Mouse (Mus musculus) liver, embryonic 12.5 days (tissue): ENCODE measurements around the gene Gm9903. TPM values are rescaled to one million over a fixed set of nuclear protein-coding genes. Genes with fewer than 3 reads are reported as not detected.
A peak's percentile ranks its signal among the peaks of the same experiment; 100 is the strongest.

Source experiments
- ATAC-seq: fragments of 200-750 bp; cut with Nextera tagmentation; 2 replicates; pipeline ENCODE4 v1.8.0; 2017; ENCODE audit warnings: moderate number of reproducible peaks, mild to moderate bottlenecking, moderate library complexity
- H3K27ac ChIP-seq: fragments of 300-500 bp; sonication (generic); 2 replicates; pipeline ENCODE4 v1.5.1; 2016; ENCODE audit warnings: mild to moderate bottlenecking
- H3K27me3 ChIP-seq: fragments of 300-500 bp; sonication (generic); replicated peaks from 2 replicates; pipeline ENCODE4 v1.6.1; 2016; ENCODE audit warnings: mild to moderate bottlenecking, moderate library complexity
- H3K36me3 ChIP-seq: fragments of 300-500 bp; sonication (generic); 2 replicates; pipeline ENCODE4 v1.6.1; 2016; ENCODE audit warnings: mild to moderate bottlenecking, moderate library complexity
- H3K4me1 ChIP-seq: fragments of 300-500 bp; sonication (generic); 2 replicates; pipeline ENCODE4 v1.6.1; 2016
- H3K4me2 ChIP-seq: fragments of 300-500 bp; sonication (generic); 2 replicates; pipeline ENCODE4 v1.6.1; 2016; ENCODE audit warnings: mild to moderate bottlenecking, moderate library complexity
- H3K4me3 ChIP-seq: fragments of 300-500 bp; sonication (generic); 2 replicates; pipeline ENCODE4 v1.5.1; 2016; ENCODE audit warnings: mild to moderate bottlenecking, moderate library complexity
- H3K9ac ChIP-seq: fragments of 300-500 bp; sonication (generic); 2 replicates; pipeline ENCODE4 v1.6.1; 2016; ENCODE audit warnings: mild to moderate bottlenecking, moderate library complexity
- H3K9me3 ChIP-seq: fragments of 300-500 bp; sonication (generic); replicated peaks from 2 replicates; pipeline ENCODE4 v1.6.1; 2016; ENCODE audit warnings: mild to moderate bottlenecking, moderate library complexity
- WGBS: fragments of 180-500 bp; shearing (Covaris S2); methylation state at CpG from one replicate; pipeline ENCODE4 v1.1.7; 2016; ENCODE audit not compliant: insufficient replicate concordance; 5-methylcytosine and 5-hydroxymethylcytosine counted together
- polyA plus RNA-seq: library from polyadenylated mRNA; unstranded; fragments of >200 nt; fragmentation: Nextera tagmentation; extraction: Ambion mirVana; gene quantifications from 2 replicates; pipeline ENCODE4 v1.2.1, GENCODE M21; 2016

Gm9903 gene
- polyA plus RNA-seq, 1 experiment from 2014 or later, result 0.11 TPM

DNA sequence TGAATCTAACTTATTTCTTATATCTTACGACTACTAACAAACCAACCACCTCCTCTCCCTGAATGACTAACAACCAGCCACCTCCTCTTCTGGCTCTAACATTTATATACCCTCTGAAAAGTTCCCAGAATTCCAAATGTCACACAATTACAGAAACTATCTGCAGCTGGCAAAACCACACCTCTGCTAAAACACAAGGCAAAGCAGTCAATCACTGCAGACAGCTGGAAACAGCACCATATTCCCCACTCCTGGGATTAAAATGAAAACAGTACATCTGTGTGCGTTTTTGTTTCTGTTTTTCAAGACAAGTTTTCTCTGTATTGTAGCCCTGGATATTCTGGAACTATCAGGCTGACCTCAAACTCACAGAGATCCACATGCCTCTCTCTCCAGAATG is 7.1 kb upstream of the Gm9903 start:
- no peak overlapping the region for H3K9ac ChIP-seq
- no peak for ATAC-seq

DNA sequence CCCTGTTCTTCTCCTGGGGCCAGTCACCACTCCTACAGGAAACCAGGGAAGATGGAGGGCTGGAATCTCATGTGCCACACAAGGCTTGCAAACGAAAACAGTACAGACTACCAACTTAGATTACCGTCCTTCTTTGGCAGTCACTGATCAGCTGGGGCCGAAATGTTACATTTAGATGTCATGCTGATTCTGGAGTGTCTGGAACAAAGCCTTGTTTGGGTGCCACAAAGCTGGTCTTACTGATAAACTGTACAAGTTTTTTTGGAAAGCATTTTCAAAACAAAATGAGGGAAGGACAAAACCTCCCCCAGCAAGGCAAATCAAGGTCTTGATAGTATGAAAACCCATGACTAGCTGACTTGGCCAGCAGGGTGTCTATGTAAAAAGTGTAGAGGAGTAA is 6.0 kb upstream of the Gm9903 start:
- ATAC-seq, result no peak
- Histone ChIP-seq H3K9me3 (no peaks in the 10 kb centered on the region), H3K4me1 (peaks cover 20% of the 10 kb centered on the region), H3K27me3 (no peaks in the 10 kb centered on the region), H3K9ac (no peak overlapping the region), H3K36me3 (peaks cover 23% of the 10 kb centered on the region), H3K27ac (no peak overlapping the region), H3K4me3 (no peak overlapping the region), H3K4me2 (no peak overlapping the region)
- 74% methylated on average over 3 of the region's 3 CpGs for WGBS

More for the DNA sequence above, 7.1 kb upstream of the Gm9903 start:
- Histone ChIP-seq H3K9me3 (no peaks in the 10 kb centered on the region), H3K27ac (no peak overlapping the region), H3K27me3 (no peaks in the 10 kb centered on the region), H3K4me3 (no peak overlapping the region), H3K36me3 (peaks cover 23% of the 10 kb centered on the region), H3K4me1 (peaks cover 12% of the 10 kb centered on the region), H3K4me2 (no peak overlapping the region)
- WGBS, result 77% methylated on average over 2 of the region's 2 CpGs

DNA sequence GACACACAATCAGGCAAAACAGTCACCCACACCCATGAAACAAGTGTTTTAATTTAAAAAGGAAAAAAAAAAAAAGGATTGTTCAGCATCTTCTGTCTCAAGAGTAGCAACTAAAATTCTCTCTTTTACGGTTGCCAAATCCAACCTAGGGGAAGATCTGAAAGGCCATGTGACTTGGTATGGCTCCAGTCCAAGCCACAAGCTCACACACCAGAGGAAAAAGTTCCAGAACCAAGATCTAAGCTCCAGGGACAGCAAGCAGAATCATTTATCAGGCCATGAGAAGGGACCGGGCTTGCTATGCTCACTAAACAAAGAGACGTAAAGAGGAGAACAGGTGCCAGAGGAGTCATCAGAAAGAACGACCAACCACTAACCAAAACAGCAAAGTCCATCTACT is 1.8 kb upstream of the Gm9903 start:
- no peak overlapping the region for H3K27ac ChIP-seq
- 48% methylated on average over 4 of the region's 4 CpGs for WGBS
- H3K4me3 ChIP-seq, result peak overlapping the region; percentile 74
- no peaks in the 10 kb centered on the region for H3K27me3 ChIP-seq
- H3K9ac ChIP-seq, result peak overlapping the region; percentile 83
- H3K4me1 ChIP-seq, result peaks cover 34% of the 10 kb centered on the region
- ATAC-seq, result no peak
- peaks cover 8% of the 10 kb centered on the region for H3K36me3 ChIP-seq
- H3K4me2 ChIP-seq, result peak overlapping the region; percentile 97
- H3K9me3 ChIP-seq, result no peaks in the 10 kb centered on the region

DNA sequence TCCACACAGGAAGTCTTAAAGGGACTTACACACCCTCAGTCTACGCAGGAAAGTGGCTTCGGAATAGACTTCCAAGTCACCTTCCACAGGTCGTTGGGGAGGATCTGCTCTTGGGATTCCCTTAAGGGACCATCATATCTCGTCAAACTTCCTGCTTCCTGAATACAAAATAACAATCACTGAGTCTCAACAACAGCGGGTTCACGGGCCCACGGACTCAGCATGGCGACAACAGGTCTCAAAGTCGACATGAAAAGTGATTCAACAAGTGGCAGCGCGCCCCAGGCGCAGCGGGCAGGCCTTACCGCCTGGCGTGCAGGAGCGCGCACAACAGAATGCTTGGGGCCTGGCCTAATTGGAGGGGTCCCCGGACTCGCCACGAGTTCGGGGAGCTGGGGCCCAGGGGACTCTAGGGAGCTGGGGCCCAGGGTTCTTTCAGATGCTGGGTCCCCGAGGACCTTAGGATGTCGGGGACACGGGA is 865 bp upstream of the Gm9903 start:
- WGBS, result under 1% methylated on average over 24 of the region's 24 CpGs
- ATAC-seq, result peak; percentile 37
- H3K4me2 ChIP-seq, result peak overlapping the region; percentile 97
- H3K9ac ChIP-seq, result peak overlapping the region; percentile 83
- peak overlapping the region; percentile 91 for H3K27ac ChIP-seq
- no peaks in the 10 kb centered on the region for H3K9me3 ChIP-seq
- H3K27me3 ChIP-seq, result no peaks in the 10 kb centered on the region
- H3K36me3 ChIP-seq, result peaks cover under 1% of the 10 kb centered on the region; the same call in 1 of the 2 replicates
- peaks cover 34% of the 10 kb centered on the region for H3K4me1 ChIP-seq
- peak overlapping the region; percentile 74 for H3K4me3 ChIP-seq

DNA sequence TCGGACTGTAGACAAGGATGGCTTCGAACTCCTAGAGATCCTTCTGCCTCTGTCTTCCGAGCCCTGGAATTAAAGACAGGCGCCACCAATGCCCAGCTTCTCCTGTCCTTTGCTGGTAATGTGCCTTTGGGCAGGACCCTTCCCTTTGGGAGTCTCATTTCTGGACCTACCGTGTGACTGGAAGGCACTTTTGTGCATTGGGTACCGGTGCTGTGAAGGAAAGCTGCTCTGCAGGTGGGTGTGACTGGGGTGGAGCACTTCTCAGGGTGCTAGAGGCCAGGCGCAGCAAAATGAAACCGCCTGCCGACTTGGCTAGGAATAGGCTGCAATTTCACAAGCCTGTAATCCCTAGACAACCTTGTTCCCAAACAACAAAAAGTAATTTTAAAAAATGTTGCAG is 336 bp downstream of the Gm9903 start:
- ATAC-seq, result peak; percentile 71
- H3K27me3 ChIP-seq, result no peaks in the 10 kb centered on the region
- H3K4me3 ChIP-seq, result peak overlapping the region; percentile 74
- peak overlapping the region; percentile 74 for H3K9ac ChIP-seq
- H3K27ac ChIP-seq, result peak overlapping the region; percentile 88
- peaks cover 8% of the 10 kb centered on the region for H3K36me3 ChIP-seq
- H3K9me3 ChIP-seq, result no peaks in the 10 kb centered on the region
- peak overlapping the region; percentile 97 for H3K4me2 ChIP-seq
- WGBS, result 1% methylated on average over 9 of the region's 9 CpGs
- H3K4me1 ChIP-seq, result peaks cover 34% of the 10 kb centered on the region

DNA sequence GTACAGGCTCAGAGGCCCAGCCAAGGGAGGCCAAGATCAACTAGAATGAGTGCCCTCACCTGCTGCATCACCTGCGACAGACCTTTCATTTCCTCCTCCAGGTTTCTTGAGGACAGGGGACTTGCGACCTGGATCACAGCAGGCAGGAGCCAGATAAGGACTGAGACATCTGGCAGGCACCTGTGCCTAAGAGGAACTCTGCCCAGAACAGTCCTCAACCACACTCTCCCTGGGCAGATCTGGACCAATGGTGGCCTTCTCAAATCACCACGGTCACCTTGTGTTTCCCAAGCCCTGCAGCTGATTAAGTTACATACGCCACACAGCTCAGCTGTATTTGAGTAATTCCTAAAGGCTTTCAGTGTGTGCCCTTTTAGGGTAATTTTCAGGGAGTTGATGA is 890 bp downstream of the Gm9903 start:
- Histone ChIP-seq H3K36me3 (peaks cover 13% of the 10 kb centered on the region), H3K9me3 (no peaks in the 10 kb centered on the region), H3K4me1 (peaks cover 39% of the 10 kb centered on the region), H3K4me3 (peak overlapping the region; percentile 74), H3K27me3 (no peaks in the 10 kb centered on the region), H3K27ac (peak overlapping the region; percentile 88), H3K9ac (peak overlapping the region; percentile 74), H3K4me2 (peak overlapping the region; percentile 97)
- ATAC-seq, result no peak
- 54% methylated on average over 4 of the region's 4 CpGs for WGBS

DNA sequence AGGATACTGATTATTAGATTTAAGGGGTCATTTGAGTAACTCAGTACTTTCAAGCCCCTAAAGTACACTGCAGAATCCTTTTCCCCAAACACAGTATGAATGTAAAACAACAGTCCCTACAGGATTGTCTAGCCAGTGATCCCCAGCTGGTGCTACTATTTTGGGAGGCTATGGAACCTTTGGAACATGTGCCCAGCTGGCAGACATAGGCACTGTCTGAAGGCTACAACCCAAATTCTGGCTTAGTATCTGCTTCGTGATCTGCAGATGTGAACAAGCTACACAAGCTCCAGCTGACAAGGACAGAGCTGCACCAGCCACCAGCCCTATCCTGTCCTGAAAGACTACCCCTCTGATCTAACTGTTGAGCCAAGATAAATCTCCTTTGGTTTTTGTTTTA is 2.8 kb downstream of the Gm9903 start:
- Histone ChIP-seq H3K4me3 (no peak overlapping the region), H3K4me2 (no peak overlapping the region), H3K9ac (no peak overlapping the region), H3K27me3 (no peaks in the 10 kb centered on the region), H3K27ac (no peak overlapping the region), H3K9me3 (no peaks in the 10 kb centered on the region), H3K36me3 (peaks cover 30% of the 10 kb centered on the region), H3K4me1 (peaks cover 42% of the 10 kb centered on the region)
- ATAC-seq, result no peak
- 72% methylated on average over 1 of the region's 1 CpGs for WGBS

DNA sequence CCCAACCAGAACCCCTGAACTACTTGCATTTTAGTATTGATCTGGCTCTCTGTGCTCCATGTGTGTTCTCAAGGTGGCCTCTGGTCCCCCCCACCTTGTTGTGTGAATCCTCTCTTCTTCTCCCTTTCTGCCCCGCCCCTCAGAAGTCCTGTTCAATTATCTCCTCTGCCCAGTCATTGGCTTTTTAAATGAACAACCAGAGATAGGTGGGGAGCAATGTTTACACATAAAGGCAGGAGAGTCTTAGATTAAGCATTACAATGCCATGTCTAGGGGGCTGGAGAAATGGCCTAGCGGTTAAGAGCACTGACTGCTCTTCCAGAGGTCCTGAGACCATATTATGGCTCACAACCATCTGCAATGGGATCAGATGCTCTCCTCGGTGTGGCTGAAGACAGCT is 5.6 kb downstream of the Gm9903 start:
- ATAC-seq, result peak; percentile 68

DNA sequence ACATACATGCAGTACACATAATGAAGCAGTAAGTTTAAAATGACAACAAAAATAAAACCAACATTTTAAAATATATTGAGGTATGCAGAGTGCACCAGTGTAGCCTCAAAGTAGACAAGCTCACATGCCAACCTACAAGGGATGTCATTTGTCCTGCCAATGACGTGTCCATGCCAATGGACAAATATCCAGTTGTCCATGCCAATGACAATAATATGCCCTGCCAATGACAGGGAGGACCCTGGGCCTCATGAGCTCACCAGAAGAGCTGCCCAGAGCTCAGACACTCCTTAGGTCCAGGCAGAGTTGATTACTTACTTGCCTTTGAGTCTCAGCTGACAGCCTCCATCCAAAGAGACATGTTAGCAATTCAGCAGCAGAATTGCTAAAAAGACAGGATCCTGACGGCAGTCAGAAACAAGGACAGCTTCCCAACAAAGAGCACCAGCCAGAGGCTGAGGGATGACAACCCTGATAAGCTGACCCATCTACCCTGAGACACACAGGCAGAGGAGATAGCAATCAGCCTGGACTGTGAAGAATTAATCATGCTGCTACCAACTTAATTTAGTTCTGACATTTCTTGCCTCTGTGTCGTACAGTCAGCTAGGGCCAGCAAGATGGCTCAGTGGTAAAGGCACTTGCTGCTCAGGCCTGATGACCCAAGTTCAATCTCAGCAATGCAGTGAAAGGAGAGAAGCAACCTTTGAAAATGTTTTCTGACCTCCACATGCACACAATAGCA is 8.1 kb downstream of the Gm9903 start:
- Histone ChIP-seq H3K27me3 (no peaks in the 10 kb centered on the region), H3K27ac (no peak overlapping the region), H3K9me3 (no peaks in the 10 kb centered on the region), H3K4me2 (no peak overlapping the region), H3K4me1 (peaks cover 24% of the 10 kb centered on the region), H3K4me3 (no peak overlapping the region), H3K36me3 (peaks cover 79% of the 10 kb centered on the region), H3K9ac (no peak overlapping the region)
- 70% methylated on average over 3 of the region's 3 CpGs for WGBS
- no peak for ATAC-seq

More for the DNA sequence above, 5.6 kb downstream of the Gm9903 start:
- 37% methylated on average over 3 of the region's 3 CpGs for WGBS
- peaks cover 33% of the 10 kb centered on the region for H3K4me1 ChIP-seq
- H3K27me3 ChIP-seq, result no peaks in the 10 kb centered on the region
- H3K27ac ChIP-seq, result no peak overlapping the region
- H3K9me3 ChIP-seq, result no peaks in the 10 kb centered on the region
- peaks cover 54% of the 10 kb centered on the region for H3K36me3 ChIP-seq
- H3K4me2 ChIP-seq, result no peak overlapping the region
- no peak overlapping the region for H3K9ac ChIP-seq
- no peak overlapping the region for H3K4me3 ChIP-seq

DNA sequence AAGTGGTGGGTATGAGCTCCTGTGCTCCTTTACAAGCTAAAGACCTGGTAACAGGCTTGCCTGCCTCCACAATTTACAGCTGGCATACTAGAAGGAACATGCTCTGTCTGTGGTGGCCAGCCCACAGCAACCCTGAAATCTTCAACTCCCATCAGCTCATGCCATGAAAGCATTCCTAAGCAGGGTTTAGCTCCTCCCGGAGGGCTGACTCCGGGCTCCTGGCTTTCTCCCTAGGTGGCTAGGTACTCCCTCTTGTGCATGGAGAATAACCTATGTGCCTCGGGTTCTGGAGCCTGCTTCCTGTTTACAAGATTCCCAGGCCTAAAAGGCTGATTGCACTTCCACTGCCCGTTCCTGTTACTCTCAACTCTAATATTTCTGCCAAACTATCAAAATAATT is 9.1 kb downstream of the Gm9903 start:
- Histone ChIP-seq H3K27ac (no peak overlapping the region), H3K9ac (no peak overlapping the region; the same call in 1 of the 2 replicates), H3K27me3 (no peaks in the 10 kb centered on the region), H3K4me3 (no peak overlapping the region), H3K9me3 (no peaks in the 10 kb centered on the region), H3K4me2 (no peak overlapping the region), H3K4me1 (peaks cover 31% of the 10 kb centered on the region), H3K36me3 (peaks cover 89% of the 10 kb centered on the region)
- no peak for ATAC-seq
- WGBS, result 70% methylated on average over 4 of the region's 4 CpGs

DNA sequence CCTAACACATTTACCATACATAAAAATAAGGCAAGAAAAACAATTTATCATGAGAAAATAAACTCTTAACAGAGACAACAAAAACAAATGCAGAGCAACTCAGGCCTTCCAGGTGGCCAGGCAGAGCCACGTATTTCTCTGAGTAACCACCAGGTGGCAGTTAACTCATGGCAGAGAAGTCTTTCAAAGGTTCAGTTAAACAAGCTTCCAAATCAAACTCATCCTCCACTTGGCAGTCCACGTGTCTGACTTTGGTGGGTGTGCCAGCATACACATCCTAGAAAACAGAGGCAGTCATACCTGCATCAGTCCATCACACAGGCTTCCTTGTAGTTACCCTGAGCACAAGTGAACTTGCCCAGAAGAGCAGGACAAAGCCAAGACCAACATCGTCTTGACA is 10.9 kb downstream of the Gm9903 start:
- Histone ChIP-seq H3K27ac (no peak overlapping the region), H3K4me1 (peaks cover 25% of the 10 kb centered on the region), H3K4me3 (no peak overlapping the region), H3K27me3 (no peaks in the 10 kb centered on the region), H3K9me3 (no peaks in the 10 kb centered on the region), H3K9ac (no peak overlapping the region), H3K4me2 (no peak overlapping the region), H3K36me3 (peaks cover 94% of the 10 kb centered on the region)
- ATAC-seq, result no peak
- WGBS, result 40% methylated on average over 3 of the region's 3 CpGs

DNA sequence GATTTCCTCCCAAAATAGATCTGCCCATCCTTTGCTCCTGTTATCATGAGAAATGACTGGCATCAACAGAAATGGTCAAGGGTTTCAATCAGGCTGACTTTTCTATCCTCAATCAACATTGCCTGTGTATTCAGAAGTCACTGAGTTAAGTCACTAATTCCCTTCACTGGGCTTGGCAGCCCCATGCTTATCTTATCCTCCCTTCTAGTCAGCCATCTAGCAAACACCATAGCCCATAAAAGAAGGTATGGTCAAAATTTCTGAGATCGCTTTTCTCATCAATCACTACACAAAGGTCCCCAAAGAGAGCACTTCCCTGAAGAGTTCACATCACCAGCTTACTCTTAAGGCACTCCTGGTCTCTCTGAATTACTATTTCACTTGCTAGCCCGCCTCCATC is 21.3 kb downstream of the Gm9903 start:
- Histone ChIP-seq H3K4me1 (peaks cover 76% of the 10 kb centered on the region), H3K27me3 (no peaks in the 10 kb centered on the region), H3K36me3 (peaks cover 78% of the 10 kb centered on the region), H3K27ac (peak overlapping the region; percentile 93), H3K4me2 (peak overlapping the region; percentile 79), H3K9ac (peak overlapping the region; percentile 94), H3K4me3 (peak overlapping the region; percentile 93), H3K9me3 (no peaks in the 10 kb centered on the region)
- no peak for ATAC-seq
- 12% methylated on average over 2 of the region's 2 CpGs for WGBS
